Mouse (Mus musculus) c-Kit-positive CD71-negative TER-119-negative erythroid progenitor cells, embryonic 14.5 days (primary cell): Measurements from ENCODE around the gene St14.

Experiments
- DNase-seq: peaks from one replicate; pipeline ENCODE4 v3.0.0-alpha.2; 2013; ENCODE audit warnings: low read depth

St14 gene

DNA sequence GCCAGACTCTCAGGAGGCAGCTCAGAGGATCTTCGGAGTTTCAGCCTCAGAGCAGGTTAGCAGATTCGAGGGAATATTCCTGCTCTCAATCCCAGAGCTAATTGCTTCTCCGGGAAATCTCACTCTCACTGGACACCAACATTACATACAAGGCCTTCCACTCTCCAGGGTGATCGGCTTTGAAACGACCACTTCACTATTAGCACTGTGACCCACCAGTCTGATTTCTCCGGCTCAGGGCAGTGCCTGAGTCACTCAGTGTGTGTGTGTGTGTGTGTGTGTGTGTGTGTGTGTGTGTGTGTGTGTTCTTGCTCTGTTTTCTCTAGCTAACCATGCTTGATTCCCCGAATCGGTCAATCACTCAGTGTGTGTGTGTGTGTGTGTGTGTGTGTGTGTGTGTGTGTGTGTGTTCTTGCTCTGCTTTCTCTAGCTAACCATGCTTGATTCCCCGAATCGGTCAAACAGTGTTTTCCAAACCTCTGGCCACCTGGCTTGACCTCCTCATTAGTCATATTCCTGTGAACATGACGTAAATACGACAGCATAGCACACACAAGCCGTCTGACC, 9.1 kb downstream of the St14 start:
- DNase-seq, result no peak

- no peak for DNase-seq
These were observed 11.1 kb downstream of the St14 start for GRCm38 (mm10) chr9:31120533-31120915.

- no peak for DNase-seq
These were observed 11.6 kb downstream of the St14 start for GRCm38 (mm10) chr9:31119882-31120532.

DNA sequence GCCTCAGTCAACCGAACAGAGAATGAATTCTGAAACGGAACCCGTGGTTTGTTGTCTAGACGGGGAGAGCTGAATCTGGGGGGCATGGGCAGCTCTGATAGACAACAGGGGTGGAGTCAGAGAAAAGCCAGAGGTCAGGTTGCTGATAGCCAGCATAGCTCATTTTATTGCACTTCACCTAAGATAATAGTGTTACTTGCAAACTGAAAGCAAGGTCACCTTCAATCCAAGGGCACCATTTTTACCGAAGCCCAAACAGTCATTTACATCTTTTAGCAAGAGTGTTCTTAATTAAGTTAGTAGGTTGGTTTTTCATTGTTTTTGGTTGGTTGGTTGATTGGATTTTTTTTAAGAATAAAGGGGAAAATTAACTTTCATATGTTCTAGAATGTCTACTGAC, 12.2 kb downstream of the St14 start:
- no peak for DNase-seq

DNA sequence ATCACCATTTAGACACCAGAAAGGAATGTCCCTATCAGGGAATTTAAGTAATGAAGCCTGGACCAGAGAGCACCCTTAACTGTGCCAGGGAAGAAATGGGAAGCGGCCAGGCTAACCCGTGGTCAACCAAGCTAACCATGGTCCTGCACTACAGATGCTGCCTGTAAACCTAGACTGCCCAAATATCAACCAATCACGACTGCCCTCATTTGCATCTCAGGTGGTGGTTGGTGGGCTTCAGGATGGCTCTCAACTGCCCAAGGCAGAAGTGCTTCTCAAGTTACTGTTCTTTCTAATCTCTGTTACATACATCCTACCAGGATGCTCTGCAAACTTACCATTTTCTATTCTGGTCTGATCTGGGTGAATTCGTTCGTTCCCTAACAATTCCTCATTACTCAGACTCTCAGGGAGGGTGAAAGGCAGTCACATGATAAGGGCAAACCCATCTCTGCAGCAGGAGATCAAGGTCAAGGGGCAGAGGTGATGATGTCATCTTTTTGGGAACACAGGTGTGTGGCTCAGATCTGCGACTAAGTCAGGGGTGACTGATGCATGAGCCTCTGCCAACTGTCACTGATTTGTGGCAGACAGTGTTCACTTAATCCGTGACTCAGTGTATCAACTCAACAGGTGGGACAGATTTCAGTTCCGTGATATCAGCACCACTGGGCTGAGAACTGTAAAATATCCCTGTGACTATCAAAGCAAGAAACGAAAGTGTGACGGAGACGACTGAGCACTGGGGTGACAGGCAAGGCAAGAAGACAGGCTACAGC, 12.9 kb downstream of the St14 start:
- DNase-seq, result no peak

DNA sequence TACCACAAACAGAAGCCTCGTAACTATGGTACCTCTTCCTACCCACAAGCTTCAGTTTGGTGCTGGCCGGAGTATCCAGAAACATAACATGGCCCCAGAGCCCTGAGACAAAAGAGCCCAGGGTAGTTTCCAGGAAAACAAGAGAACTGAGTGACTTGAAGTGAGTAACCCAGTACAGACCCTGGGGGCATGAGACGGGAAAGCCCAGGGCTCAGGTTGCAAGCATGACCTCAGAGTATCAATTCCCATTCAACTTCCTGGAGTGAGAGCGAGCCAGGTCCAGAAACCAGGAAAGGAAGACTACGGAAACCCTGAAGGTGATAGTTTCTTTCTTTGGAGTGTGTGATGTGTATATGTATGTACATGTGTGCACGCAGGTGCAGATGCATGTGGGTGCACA, 14.2 kb downstream of the St14 start:
- no peak for DNase-seq

DNA sequence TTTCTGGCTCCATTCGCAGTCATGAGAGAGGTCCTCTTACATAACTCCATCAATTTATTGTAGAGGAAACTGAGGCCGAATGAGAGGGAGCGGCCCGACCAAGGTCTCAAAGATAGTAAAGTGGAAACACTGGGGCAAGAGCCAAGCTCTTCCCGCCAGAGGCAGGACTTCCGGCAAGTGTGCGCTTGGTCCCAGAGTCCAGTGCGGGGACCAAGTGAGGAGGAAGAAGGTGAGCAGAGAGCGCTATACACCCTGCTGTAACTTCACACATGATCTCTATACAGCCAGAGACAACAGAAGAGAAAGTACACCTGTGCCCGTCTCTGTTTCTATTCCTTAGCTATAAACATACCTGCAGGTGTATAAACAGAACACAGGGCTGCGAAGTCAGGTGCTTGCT, 14.6 kb downstream of the St14 start:
- no peak for DNase-seq

DNA sequence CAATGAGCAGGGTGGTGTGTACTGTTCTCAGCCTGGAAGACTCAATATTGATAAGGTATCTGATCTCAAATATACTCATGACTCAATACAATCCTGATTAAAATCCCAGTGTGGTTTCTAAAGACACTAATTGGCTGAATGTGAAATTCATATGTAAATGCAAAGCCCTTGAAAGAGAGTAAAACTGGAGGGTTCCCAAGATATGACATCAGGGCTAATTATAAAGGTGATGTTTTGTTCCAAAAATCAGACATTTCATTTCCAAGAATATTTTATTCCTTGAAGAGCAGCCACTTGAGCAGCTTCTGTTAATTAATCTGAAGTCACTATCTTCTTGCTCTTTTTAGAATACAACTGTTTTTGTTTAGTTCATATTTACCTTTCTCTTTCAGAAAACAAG, 16.1 kb downstream of the St14 start:
- no peak for DNase-seq

DNA sequence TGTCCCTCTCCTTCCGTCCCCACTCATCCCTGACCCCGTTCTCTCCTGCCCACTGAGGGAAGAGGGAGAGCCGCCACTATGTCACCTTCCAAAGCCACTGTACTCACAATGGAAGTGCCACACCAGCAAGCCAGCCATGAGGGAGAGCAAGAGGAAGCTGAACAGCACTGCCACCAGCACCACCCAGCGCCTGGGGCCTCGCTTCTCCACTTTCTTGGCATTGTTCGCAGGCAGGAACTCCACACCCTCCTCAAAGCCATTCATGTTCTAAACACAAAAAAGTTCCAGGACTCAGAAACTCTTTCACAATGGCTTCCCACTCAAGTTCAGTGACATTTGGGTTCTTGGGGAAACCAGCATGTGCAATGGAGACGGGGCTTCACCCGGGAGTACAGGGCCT, 23.2 kb downstream of the St14 start:
- no peak for DNase-seq

- no peak for DNase-seq
These were observed 33.5 kb downstream of the St14 start for GRCm38 (mm10) chr9:31098118-31098517.

DNA sequence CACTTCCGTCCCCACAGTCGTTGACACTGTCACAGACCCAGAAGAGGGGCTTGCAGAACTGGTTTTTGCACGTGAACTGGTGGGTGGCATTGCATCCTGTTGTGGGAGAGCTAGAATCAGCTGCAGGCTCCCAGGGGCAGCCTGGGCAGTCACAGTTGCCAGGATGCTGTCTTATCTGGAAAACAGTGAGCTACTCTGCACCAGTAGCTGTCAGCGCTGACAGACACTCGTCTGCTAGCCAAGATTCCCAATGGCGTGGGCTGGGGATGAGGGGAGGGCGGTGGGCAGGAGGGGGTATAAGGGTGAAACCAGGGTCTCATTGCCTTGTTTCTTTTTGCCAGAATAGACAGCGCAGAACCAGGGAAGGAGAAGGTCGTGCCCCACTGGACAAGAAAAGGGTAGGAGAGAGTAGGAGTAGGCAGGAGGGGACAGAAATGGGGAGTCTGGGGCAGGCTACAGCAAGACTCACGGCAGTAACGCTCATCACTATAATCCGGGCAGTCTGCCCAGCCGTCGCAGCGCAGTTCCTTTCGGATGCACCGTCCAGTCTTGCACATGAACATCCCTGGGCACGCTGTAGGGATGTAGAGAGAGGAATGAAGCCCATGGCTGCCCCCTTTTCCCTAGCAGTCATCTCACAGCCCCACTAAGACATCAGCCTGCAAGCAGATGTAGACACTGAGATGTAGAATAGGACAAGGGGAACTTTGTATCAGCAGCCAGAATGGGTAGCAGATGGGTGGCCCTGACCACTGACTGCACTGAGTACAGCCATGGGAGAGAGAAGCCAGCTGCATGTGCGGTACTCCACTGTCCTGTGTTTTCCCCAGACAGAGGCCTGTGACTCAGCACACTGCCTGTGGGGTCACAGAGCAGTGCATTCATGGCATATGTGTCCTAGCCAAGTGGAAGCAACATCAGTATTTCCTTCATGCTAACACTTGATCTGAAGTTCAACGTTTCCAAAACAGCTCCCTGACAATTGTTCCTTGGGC, 34.3 kb downstream of the St14 start:
- no peak for DNase-seq

- DNase-seq, result no peak
These were observed 38.8 kb downstream of the St14 start for GRCm38 (mm10) chr9:31092833-31093195.

GRCm38 (mm10) chr9:31092111-31092832, 39.4 kb downstream of the St14 start:
- no peak for DNase-seq

GRCm38 (mm10) chr9:31091162-31091581, 40.5 kb downstream of the St14 start:
- DNase-seq, result no peak

GRCm38 (mm10) chr9:31090081-31091023, 41.3 kb downstream of the St14 start:
- DNase-seq, result no peak

- no peak for DNase-seq
These were observed 42.1 kb downstream of the St14 start for GRCm38 (mm10) chr9:31089541-31089940.

DNA sequence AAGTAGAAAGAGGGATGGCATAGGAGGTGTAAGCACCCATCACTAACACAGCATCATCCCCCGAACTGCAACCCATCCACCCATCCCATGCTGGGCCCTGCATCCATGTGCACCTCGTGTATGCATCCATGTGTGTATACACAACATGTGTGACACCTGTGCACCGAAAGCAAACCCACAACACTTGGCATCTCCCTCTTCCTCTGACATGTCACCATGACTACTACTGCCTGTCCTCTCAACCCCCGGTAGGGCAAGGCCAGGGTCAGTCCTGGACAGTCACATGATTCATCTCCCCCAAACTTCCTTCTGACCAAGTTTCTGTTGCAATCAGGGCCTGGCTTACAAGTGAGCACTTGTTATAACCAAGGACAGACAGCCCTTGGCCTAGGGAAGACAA, 42.8 kb downstream of the St14 start:
- no peak for DNase-seq

- DNase-seq, result no peak
These were observed 43.5 kb downstream of the St14 start for GRCm38 (mm10) chr9:31088116-31088515.

GRCm38 (mm10) chr9:31087466-31087865, 44.2 kb downstream of the St14 start:
- no peak for DNase-seq

GRCm38 (mm10) chr9:31086754-31087145, 44.9 kb downstream of the St14 start:
- DNase-seq, result no peak
